Mouse (Mus musculus): ENCODE measurements around the gene Tmem204.

The Tmem204 gene

DNA sequence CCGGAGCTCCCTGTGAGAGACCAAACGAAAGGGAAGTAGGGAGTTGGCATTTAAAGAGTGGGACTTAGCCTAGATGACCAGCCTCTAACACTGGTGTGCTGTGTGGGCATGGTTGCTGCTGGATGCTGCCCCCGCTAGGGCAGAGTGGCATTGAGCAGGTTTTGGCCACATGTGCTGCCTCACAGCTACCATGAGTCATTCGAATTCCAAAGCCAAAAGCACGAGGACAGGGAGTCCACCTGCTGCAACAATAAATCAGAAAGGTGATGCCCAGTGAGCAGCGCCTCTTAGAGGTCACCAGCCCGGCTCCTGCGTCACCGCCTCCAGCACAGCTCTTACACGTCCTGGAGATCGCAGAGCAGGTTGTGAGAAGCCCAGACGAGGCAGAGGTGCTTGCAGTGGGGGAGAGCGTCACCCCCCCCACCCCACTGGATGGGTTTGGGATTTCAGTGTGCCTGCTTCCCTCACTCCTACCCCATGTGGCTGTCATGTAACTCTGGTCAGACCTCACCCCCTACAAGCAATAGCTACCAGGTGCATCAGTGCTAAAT is 1.5 kb upstream of the Tmem204 start:
- DNase-seq (ENCODE audit: low spot score), result no peak

DNA sequence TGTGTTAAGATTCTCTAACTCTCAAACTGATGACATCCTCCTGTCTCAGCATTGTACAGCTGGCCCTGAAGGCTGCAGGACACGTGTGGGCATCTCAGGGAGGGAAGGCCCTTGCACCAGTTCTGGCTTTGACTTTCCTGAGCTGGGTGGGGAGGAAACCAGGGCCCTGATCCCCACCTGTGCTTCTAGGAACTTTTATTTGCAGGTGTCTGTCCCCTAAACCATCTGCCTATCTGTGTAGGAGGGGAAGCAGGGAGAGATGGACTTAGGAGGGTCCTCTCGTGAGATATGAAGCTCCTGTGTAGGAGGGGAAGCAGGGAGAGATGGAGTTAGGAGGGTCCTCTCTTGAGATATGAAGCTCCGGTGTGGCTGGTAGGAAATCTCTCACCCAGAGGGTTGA is 504 bp downstream of the Tmem204 start:
- DNase-seq (ENCODE audit: low spot score), result no peak

GRCm38 (mm10) chr17:25082081-25082847 is 1.1 kb downstream of the Tmem204 start:
- DNase-seq (ENCODE audit: low spot score), result no peak

DNA sequence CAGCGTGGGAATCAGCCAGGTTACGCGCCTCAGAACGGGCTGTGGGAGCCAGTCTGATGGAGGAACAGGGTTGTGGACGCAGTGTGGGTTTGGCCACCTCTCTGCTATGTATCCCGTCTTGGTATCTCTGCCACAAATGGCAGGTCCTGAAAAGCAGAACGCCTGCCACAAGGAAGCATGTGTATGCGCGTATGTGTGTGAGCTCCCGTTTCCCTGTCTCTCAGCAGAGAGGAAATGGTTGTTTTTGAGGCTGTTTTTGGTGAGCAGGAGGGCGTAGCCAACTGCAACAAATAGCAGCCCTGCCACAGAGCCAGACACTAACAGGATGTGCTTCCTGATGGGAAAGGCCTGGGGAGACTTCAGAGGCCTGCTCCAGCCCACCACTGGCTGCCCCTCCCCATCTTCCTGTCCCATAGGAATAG is 2.4 kb downstream of the Tmem204 start:
- DNase-seq (ENCODE audit: low spot score), result no peak

- no peak for DNase-seq (ENCODE audit: low spot score)
Measured at GRCm38 (mm10) chr17:25080210-25080609, 3.2 kb downstream of the Tmem204 start.

DNA sequence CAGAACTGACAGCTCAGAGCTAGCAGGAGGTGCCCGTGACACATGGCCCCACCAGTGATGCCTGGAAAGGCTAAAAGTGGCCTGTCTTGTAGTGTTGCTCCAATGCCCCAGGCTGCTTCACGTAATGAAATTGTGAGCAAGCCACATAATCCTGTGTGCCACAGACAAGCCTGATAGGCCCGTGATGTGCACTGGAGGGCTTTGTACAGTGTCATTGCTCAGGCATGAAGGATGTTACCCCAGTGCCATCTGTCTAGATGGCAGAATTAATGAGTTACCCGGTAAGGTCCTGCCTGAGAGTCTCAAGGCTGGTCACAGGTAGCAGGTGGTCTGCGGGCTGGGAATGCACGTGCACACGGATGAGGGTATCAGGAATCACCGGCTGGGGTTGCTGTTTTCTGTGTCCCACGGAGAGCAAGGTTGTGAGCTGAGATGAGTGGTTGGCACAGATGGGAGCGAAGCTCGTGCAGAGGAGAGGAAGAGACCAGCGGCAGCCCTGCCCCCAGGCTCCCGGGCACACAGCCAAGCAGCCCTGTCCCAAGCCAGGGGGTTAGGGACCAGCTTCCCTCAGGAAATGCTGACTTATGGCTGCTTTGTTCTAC is 5.5 kb downstream of the Tmem204 start:
- no peak for DNase-seq (ENCODE audit: low spot score)

GRCm38 (mm10) chr17:25076906-25077305 is 6.5 kb downstream of the Tmem204 start:
- no peak for DNase-seq (ENCODE audit: low spot score)

DNA sequence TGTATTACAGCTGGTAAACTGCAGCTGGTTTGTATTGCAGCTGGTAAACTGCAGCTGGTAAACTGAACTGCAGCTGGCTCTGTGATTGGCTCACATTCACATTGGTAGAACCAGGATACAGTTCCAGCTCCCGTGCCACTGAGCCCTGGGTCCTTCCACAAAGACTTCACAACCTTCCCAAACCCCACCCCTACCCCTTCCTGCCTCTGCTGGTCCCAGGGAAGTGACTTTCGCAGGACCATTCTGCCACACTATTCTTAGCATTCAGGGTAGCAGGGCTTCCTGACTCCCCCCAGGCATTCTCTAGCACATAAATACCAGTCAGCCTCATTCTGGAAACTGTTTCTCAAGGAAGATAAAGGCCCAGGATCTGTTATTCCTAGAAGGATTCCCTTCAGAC is 14.7 kb downstream of the Tmem204 start:
- no peak for DNase-seq (ENCODE audit: low spot score)

DNA sequence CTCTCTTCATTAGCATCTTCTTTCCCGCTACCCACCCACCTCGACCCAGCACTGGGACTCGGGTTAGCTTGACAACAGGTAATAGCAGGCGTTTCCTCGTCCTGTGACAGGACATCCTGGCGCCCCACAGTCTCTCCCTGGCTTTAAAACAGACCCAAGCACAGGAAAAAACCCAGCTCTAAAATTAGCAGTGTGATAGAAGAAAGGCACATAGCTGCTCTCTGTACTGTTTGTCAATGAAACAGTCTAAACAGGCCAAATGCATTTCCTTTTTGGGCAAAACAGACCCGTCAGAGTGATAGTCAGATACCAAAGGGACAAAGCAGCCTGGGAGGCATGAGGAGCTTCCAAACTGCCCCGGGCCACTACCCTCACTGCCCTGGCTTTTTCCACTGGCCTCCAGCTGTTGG is 15.9 kb downstream of the Tmem204 start:
- DNase-seq (ENCODE audit: low spot score), result no peak

DNA sequence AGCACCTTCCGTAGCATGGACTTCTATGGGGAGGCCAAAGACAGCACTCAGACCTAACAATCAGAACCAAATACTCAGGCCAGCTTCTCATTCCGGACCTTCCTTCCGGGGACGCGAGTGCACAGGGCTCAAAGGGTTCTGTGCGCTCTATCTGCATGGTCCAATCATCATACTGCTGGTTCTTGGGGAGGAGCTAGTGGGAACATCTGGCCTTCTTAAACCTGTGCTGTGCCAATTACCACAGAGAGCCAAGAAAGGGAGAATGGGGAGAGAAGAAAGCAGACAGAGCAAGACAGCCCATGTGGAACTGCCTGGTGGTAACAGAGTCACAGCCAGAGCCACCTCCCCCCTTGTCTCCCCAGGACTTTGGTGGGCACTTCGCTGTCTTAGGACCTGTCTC is 16.8 kb downstream of the Tmem204 start:
- no peak for DNase-seq (ENCODE audit: low spot score)

- no peak for DNase-seq (ENCODE audit: low spot score)
Measured at GRCm38 (mm10) chr17:25065189-25065588, 18.2 kb downstream of the Tmem204 start.

- no peak for DNase-seq (ENCODE audit: low spot score)
Measured at GRCm38 (mm10) chr17:25064351-25064750, 19.0 kb downstream of the Tmem204 start.

DNA sequence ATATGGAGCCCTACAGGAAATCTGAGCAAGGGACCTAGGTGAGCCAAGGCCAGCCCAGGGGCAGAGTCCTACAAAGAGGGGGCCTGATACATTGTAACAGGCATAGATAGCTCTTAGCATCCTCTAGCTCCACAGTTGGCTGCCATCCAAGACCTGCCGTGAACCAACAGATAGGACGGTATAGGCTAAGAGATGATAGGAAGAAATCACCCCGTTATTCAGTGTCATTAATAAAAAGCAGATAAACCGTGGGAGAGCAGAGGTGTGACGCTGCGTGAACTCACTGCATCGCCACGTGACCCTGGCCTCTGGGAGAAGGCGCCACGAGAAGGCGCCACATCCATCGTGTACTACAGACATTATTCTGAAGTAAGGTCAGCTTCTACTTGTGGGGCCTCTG is 19.5 kb downstream of the Tmem204 start:
- no peak for DNase-seq (ENCODE audit: low spot score)

- DNase-seq (ENCODE audit: low spot score), result no peak
Measured at GRCm38 (mm10) chr17:25063261-25063660, 20.1 kb downstream of the Tmem204 start.

GRCm38 (mm10) chr17:25057041-25057440 is 26.4 kb downstream of the Tmem204 start:
- DNase-seq (ENCODE audit: low spot score), result no peak

GRCm38 (mm10) chr17:25053274-25053673 is 30.1 kb downstream of the Tmem204 start:
- DNase-seq (ENCODE audit: low spot score), result no peak

- DNase-seq (ENCODE audit: low spot score), result no peak
Measured at GRCm38 (mm10) chr17:25047143-25047542, 36.2 kb downstream of the Tmem204 start.

DNA sequence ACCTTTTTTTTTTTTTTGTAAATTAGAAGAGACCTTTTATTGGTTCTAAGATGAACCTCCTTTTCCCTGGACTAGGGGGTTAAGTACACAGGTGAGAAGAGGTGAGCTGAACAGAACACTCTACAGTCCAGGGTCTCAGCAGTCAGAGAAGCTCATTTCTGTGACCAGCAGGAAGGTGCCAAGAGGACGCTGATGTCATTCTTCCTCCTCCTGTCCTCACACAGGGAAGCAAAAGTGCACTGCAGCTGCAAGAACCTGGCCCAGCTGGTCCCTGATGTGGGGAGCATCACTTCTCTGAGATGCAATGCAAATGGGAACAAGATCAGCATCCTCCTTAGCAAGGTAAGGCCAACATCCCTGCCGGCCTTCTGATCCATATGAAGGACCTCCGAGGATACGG is 38.1 kb downstream of the Tmem204 start:
- no peak for DNase-seq (ENCODE audit: low spot score)

GRCm38 (mm10) chr17:25044879-25045278 is 38.5 kb downstream of the Tmem204 start:
- DNase-seq (ENCODE audit: low spot score), result no peak

- no peak for DNase-seq (ENCODE audit: low spot score)
Measured at GRCm38 (mm10) chr17:25036183-25036582, 47.2 kb downstream of the Tmem204 start.

GRCm38 (mm10) chr17:25016292-25017132 is 66.9 kb downstream of the Tmem204 start:
- DNase-seq (ENCODE audit: low spot score), result peak; percentile 21

DNA sequence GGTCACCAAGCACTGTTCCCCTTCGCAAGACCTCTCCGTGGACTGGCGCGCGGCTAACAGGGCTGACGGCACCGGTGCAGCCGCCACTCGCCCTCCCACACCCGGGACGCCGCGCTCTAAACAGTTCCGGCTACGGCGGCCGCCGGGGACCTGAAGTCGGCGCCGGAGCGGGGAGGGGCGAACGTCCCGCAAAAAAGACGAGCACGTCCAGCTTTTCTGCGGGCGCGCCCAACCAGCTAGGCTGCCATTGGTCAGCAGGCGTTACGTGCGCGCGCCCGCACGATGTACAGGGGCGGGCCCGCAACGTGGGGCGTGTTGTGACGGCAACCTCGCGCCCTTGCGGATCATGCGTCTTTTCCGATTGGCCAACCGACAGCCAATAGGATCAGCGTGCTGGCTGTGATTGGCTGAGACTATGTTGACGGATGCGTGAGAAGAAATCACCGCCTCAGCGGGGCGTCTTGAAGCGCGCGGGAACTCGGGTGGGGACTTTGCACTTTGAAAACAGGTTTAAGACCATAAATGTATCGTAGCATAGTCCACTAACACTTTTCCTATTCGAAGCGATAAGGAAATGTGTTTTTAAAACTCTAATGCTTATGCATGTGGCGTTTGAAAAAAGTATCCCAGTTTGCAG is 67.6 kb downstream of the Tmem204 start, which contains the start of the genes Cramp1l and Ift140:
Gene Cramp1l (minus strand): TSS at position 134 of the 637 bp plus-strand sequence.
Gene Ift140 (plus strand): TSS at position 431 of the 637 bp plus-strand sequence.
- peak; percentile 93 for DNase-seq (ENCODE audit: low spot score)
